Mouse (Mus musculus) ES-Bruce4 (cell line): ENCODE results near the gene Gal3st3.

Experiments used
- CTCF ChIP-seq: IDR thresholded peaks from one replicate; pipeline ENCODE4 v1.8.1; 2011; ENCODE audit warnings: low read depth, low read length
- POLR2A ChIP-seq: IDR thresholded peaks from one replicate; pipeline ENCODE4 v1.8.1; 2011; ENCODE audit warnings: low read length; ENCODE audit not compliant: insufficient read depth

- no peak for TF ChIP-seq POLR2A
- no peak for TF ChIP-seq CTCF
Observed at GRCm38 (mm10) chr19:5268017-5268416, 30.1 kb upstream of the Gal3st3 start.
